Mouse (Mus musculus) lung, adult 2 months (tissue): Measurements from ENCODE around the gene Bcl11a.

Source experiments
- CTCF ChIP-seq: fragments of 200-500 bp; IDR thresholded peaks from 2 replicates; pipeline ENCODE4 v1.5.1; 2011; ENCODE audit warnings: mild to moderate bottlenecking, low read length, control low read depth; ENCODE audit not compliant: insufficient read depth
- POLR2A ChIP-seq: fragments of 200-500 bp; IDR thresholded peaks from 2 replicates; pipeline ENCODE4 v1.6.1; 2011; ENCODE audit warnings: low read depth, mild to moderate bottlenecking, control low read depth, low read length, borderline replicate concordance; ENCODE audit errors: extremely low read depth

DNA sequence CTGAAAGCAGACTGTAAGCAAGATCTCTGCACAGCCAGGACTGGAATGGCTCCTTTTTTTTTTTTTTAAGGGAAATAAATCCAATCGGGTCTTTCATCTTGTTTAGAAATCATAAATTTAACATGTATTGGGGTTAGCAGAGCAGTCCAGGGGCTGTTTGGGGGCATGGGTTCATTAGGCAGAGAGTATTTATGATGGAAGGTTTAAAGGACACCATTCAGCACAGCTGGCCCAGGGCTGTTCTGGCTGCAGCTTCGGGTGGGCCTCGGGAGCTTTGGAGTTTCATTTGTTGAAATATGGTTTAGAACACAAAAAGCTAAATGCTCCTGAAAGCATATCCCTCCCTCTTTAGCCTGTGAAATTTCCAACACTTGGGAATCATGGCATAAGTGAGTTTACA lies 112.6 kb downstream of the Bcl11a start:
- TF ChIP-seq CTCF: no peak
- no peak for TF ChIP-seq POLR2A
